Mouse (Mus musculus): Measurements from ENCODE around the gene Dusp28.

Dusp28 gene

GRCm38 (mm10) chr1:92907632-92908360, 1.0 kb downstream of the Dusp28 start:
- DNase-seq (ENCODE audit: low spot score) = no peak

GRCm38 (mm10) chr1:92908664-92909063, 1.9 kb downstream of the Dusp28 start:
- DNase-seq (ENCODE audit: low spot score) = no peak

GRCm38 (mm10) chr1:92909068-92909467, 2.3 kb downstream of the Dusp28 start:
- no peak for DNase-seq (ENCODE audit: low spot score)

- DNase-seq (ENCODE audit: low spot score) = peak; percentile 73
Observed at GRCm38 (mm10) chr1:92910239-92910885, 3.6 kb downstream of the Dusp28 start, which contains the start of gene Rnpepl1. TSS of gene Rnpepl1 (plus strand) at chr1:92910783.

- peak; percentile 69 for DNase-seq (ENCODE audit: low spot score)
Observed at GRCm38 (mm10) chr1:92910925-92911720, 4.3 kb downstream of the Dusp28 start.

GRCm38 (mm10) chr1:92911721-92912138, 4.9 kb downstream of the Dusp28 start:
- no peak for DNase-seq (ENCODE audit: low spot score)

GRCm38 (mm10) chr1:92912286-92912685, 5.5 kb downstream of the Dusp28 start:
- DNase-seq (ENCODE audit: low spot score) = no peak

GRCm38 (mm10) chr1:92914239-92914638, 7.5 kb downstream of the Dusp28 start:
- no peak for DNase-seq (ENCODE audit: low spot score)

- DNase-seq (ENCODE audit: low spot score) = no peak
Observed at GRCm38 (mm10) chr1:92914993-92915392, 8.2 kb downstream of the Dusp28 start.

GRCm38 (mm10) chr1:92916725-92917124, 9.9 kb downstream of the Dusp28 start:
- DNase-seq (ENCODE audit: low spot score) = no peak

GRCm38 (mm10) chr1:92919151-92919550, 12.4 kb downstream of the Dusp28 start:
- no peak for DNase-seq (ENCODE audit: low spot score)

- DNase-seq (ENCODE audit: low spot score) = no peak
Observed at GRCm38 (mm10) chr1:92919775-92920174, 13.0 kb downstream of the Dusp28 start.

GRCm38 (mm10) chr1:92920474-92921200, 13.9 kb downstream of the Dusp28 start:
- no peak for DNase-seq (ENCODE audit: low spot score)

- DNase-seq (ENCODE audit: low spot score) = no peak
Observed at GRCm38 (mm10) chr1:92921496-92921895, 14.7 kb downstream of the Dusp28 start.

- no peak for DNase-seq (ENCODE audit: low spot score)
Observed at GRCm38 (mm10) chr1:92930171-92930706, 23.5 kb downstream of the Dusp28 start.

- no peak for DNase-seq (ENCODE audit: low spot score)
Observed at GRCm38 (mm10) chr1:92933611-92934010, 26.8 kb downstream of the Dusp28 start.

GRCm38 (mm10) chr1:92934182-92934827, 27.5 kb downstream of the Dusp28 start, which contains the start of gene Capn10:
TSS of gene Capn10 (plus strand) at chr1:92934376.
- peak; percentile 96 for DNase-seq (ENCODE audit: low spot score)

- DNase-seq (ENCODE audit: low spot score) = peak; percentile 45
Observed at GRCm38 (mm10) chr1:92935054-92935962, 28.5 kb downstream of the Dusp28 start.

- DNase-seq (ENCODE audit: low spot score) = no peak
Observed at GRCm38 (mm10) chr1:92935977-92936376, 29.2 kb downstream of the Dusp28 start.

GRCm38 (mm10) chr1:92936467-92936866, 29.7 kb downstream of the Dusp28 start:
- no peak for DNase-seq (ENCODE audit: low spot score)

Data from layer of hippocampus, adult 11-12 months (tissue).